Mouse (Mus musculus) kidney, adult 2 months (tissue): ENCODE measurements around the gene Grin3b.

Experiments
- CTCF ChIP-seq: fragments of 200-500 bp; conservative IDR thresholded peaks from 2 replicates; pipeline ENCODE4 v1.5.1; 2011; ENCODE audit warnings: low read depth, mild to moderate bottlenecking, control low read depth, low read length, moderate library complexity, mixed read lengths; ENCODE audit not compliant: insufficient read depth, insufficient read length
- POLR2A ChIP-seq: fragments of 200-500 bp; IDR thresholded peaks from one replicate; pipeline ENCODE4 v1.6.1; 2011; ENCODE audit warnings: low read depth, low read length, control low read depth

DNA sequence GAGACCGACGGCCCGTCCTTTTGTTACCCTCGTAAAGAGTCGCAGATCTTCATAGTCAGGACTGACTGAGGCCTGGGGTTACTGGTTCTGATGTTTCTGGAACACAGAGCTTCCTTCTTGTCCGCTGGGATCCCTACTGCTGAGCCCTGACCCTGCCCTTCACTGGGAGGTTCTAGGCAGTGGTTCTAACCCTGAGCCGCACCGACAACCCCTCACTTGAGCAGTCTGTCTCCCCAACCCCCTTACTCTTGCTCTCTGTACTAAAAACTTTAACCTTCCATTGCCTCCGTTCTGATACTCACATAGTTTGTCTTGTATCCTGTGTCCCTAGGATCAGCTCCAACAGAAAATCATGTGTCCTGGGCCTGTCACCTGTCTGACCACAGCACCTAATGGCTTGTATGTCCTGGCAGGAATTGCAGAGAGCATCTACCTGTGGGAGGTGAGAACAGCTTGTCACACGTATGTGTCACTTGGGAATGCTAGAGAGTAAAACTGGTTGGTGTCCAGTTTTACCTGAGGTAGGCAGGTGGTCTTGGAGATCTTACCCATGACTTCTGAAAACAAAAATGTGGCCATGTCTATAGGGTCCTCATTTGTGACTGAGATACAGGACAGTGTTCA lies 9.7 kb upstream of the Grin3b start:
- TF ChIP-seq CTCF (no peak), POLR2A (no peak)
